Mouse (Mus musculus) kidney, postnatal 0 days (tissue): Measurements from ENCODE around the gene Lsm14a. TPM values are rescaled to one million over a fixed set of nuclear protein-coding genes. Genes with fewer than 3 reads are reported as not detected.

ENCODE experiments used
- ATAC-seq: fragments of 200-750 bp; cut with Nextera tagmentation; replicated peaks from 2 replicates; pipeline ENCODE4 v1.8.0; 2017; ENCODE audit warnings: low read depth, moderate number of reproducible peaks, moderate TSS enrichment, moderate library complexity; ENCODE audit not compliant: low FRiP score
- DNase-seq: peaks from one replicate; pipeline ENCODE4 v3.0.0-alpha.2; 2016; ENCODE audit warnings: low spot score
- H3K27ac ChIP-seq: fragments of 300-500 bp; sonication (generic); 2 replicates; pipeline ENCODE4 v1.5.1; 2014; ENCODE audit warnings: mild to moderate bottlenecking
- H3K27me3 ChIP-seq: fragments of 300-500 bp; sonication (generic); 2 replicates; pipeline ENCODE4 v1.6.1; 2014; ENCODE audit warnings: low read length, mixed read lengths; ENCODE audit not compliant: insufficient read depth
- H3K36me3 ChIP-seq: fragments of 300-500 bp; sonication (generic); 2 replicates; pipeline ENCODE4 v1.6.1; 2014; ENCODE audit warnings: low read length, mixed read lengths; ENCODE audit not compliant: insufficient read depth
- H3K4me1 ChIP-seq: fragments of 300-500 bp; sonication (generic); replicated peaks from 2 replicates; pipeline ENCODE4 v1.6.1; 2014; ENCODE audit warnings: antibody characterized with exemption, low read length, mixed read lengths; ENCODE audit not compliant: insufficient read depth
- H3K4me2 ChIP-seq: fragments of 300-500 bp; sonication (generic); 2 replicates; pipeline ENCODE4 v1.6.1; 2014; ENCODE audit warnings: mild to moderate bottlenecking, low read length, moderate library complexity, mixed read lengths
- H3K4me3 ChIP-seq: fragments of 300-500 bp; sonication (generic); replicated peaks from 2 replicates; pipeline ENCODE4 v1.5.1; 2014; ENCODE audit warnings: low read depth, low read length
- H3K9ac ChIP-seq: fragments of 300-500 bp; sonication (generic); 2 replicates; pipeline ENCODE4 v1.6.1; 2014; ENCODE audit warnings: low read depth, low read length
- H3K9me3 ChIP-seq: fragments of 300-500 bp; sonication (generic); replicated peaks from 2 replicates; pipeline ENCODE4 v1.6.1; 2016; ENCODE audit warnings: low read length, inconsistent platforms, mixed read lengths
- CTCF ChIP-seq: IDR thresholded peaks from 2 replicates; pipeline ENCODE4 v1.5.1; 2016; ENCODE audit warnings: antibody characterized with exemption, low read depth, mild to moderate bottlenecking, moderate library complexity
- WGBS: fragments of 180-500 bp; shearing (Covaris S2); extraction: QIAGEN DNeasy Blood & Tissue Kit; methylation state at CpG from one replicate; pipeline ENCODE4 v1.1.7; 2014; 5-methylcytosine and 5-hydroxymethylcytosine counted together
- polyA plus RNA-seq: library from polyadenylated mRNA; unstranded; fragments of >200 nt; fragmentation: Nextera tagmentation; extraction: Ambion mirVana; gene quantifications from 2 replicates; pipeline ENCODE4 v1.2.1, GENCODE M21; 2015

The Lsm14a gene
- polyA plus RNA-seq, 1 experiment from 2014 or later = 82.0 TPM

GRCm38 (mm10) chr7:34398831-34399230, 5.7 kb upstream of the Lsm14a start:
- Histone ChIP-seq H3K9me3 (no peaks in the 10 kb centered on the region), H3K27me3 (no peaks in the 10 kb centered on the region), H3K4me3 (no peak overlapping the region), H3K4me1 (no peaks in the 10 kb centered on the region), H3K27ac (no peak overlapping the region), H3K9ac (no peak overlapping the region), H3K4me2 (no peak overlapping the region), H3K36me3 (no peaks in the 10 kb centered on the region)
- ATAC-seq (no peak), DNase-seq (no peak)
- TF ChIP-seq CTCF = peak; percentile 31; the same call in 1 of the 2 replicates
- WGBS = 72% methylated on average over 5 of the region's 5 CpGs

GRCm38 (mm10) chr7:34396791-34397190, 3.7 kb upstream of the Lsm14a start:
- ATAC-seq (no peak), DNase-seq (no peak)
- Histone ChIP-seq H3K27me3 (no peaks in the 10 kb centered on the region), H3K9ac (no peak overlapping the region), H3K4me1 (no peaks in the 10 kb centered on the region), H3K36me3 (no peaks in the 10 kb centered on the region), H3K27ac (no peak overlapping the region), H3K9me3 (no peaks in the 10 kb centered on the region), H3K4me3 (no peak overlapping the region), H3K4me2 (no peak overlapping the region)
- 81% methylated on average over 3 of the region's 3 CpGs for WGBS
- TF ChIP-seq CTCF = no peak

GRCm38 (mm10) chr7:34395761-34396160, 2.6 kb upstream of the Lsm14a start:
- Histone ChIP-seq H3K4me1 (no peaks in the 10 kb centered on the region), H3K9me3 (no peaks in the 10 kb centered on the region), H3K36me3 (no peaks in the 10 kb centered on the region), H3K4me3 (no peak overlapping the region), H3K27ac (no peak overlapping the region), H3K9ac (no peak overlapping the region), H3K27me3 (no peaks in the 10 kb centered on the region), H3K4me2 (no peak overlapping the region)
- 63% methylated on average over 6 of the region's 6 CpGs for WGBS
- no peak for ATAC-seq
- no peak for TF ChIP-seq CTCF
- DNase-seq = no peak

- no peak for DNase-seq
Measured at GRCm38 (mm10) chr7:34394636-34395035, 1.5 kb upstream of the Lsm14a start.

GRCm38 (mm10) chr7:34394091-34394490, 976 bp upstream of the Lsm14a start:
- ATAC-seq = no peak
- 65% methylated on average over 2 of the region's 2 CpGs for WGBS

More at GRCm38 (mm10) chr7:34394636-34395035, 1.5 kb upstream of the Lsm14a start:
- no peaks in the 10 kb centered on the region for H3K4me1 ChIP-seq
- H3K27me3 ChIP-seq = no peaks in the 10 kb centered on the region
- H3K27ac ChIP-seq = no peak overlapping the region
- H3K9me3 ChIP-seq = no peaks in the 10 kb centered on the region
- TF ChIP-seq CTCF = no peak
- no peak overlapping the region for H3K4me2 ChIP-seq
- H3K4me3 ChIP-seq = no peak overlapping the region
- no peak for ATAC-seq
- H3K36me3 ChIP-seq = no peaks in the 10 kb centered on the region
- WGBS = 88% methylated on average over 5 of the region's 5 CpGs
- H3K9ac ChIP-seq = no peak overlapping the region

GRCm38 (mm10) chr7:34392335-34392734, 780 bp downstream of the Lsm14a start:
- 0 out of 2 replicates have a peak, but pooled peaks cover 2% of the 10 kb centered on the region for H3K4me1 ChIP-seq
- H3K4me2 ChIP-seq = no peak overlapping the region
- H3K4me3 ChIP-seq = no peak overlapping the region
- TF ChIP-seq CTCF = peak; percentile 40; the same call in 1 of the 2 replicates
- ATAC-seq (no peak), DNase-seq (no peak)
- H3K9me3 ChIP-seq = no peaks in the 10 kb centered on the region
- H3K27ac ChIP-seq = no peak overlapping the region
- WGBS = 69% methylated on average over 4 of the region's 4 CpGs
- H3K27me3 ChIP-seq = no peaks in the 10 kb centered on the region
- no peak overlapping the region for H3K9ac ChIP-seq
- no peaks in the 10 kb centered on the region for H3K36me3 ChIP-seq

More at GRCm38 (mm10) chr7:34394091-34394490, 976 bp upstream of the Lsm14a start:
- no peak for DNase-seq
- no peaks in the 10 kb centered on the region for H3K36me3 ChIP-seq
- H3K27ac ChIP-seq = no peak overlapping the region
- no peaks in the 10 kb centered on the region for H3K9me3 ChIP-seq
- no peaks in the 10 kb centered on the region for H3K4me1 ChIP-seq
- no peaks in the 10 kb centered on the region for H3K27me3 ChIP-seq
- no peak overlapping the region for H3K4me3 ChIP-seq
- TF ChIP-seq CTCF = no peak
- no peak overlapping the region for H3K4me2 ChIP-seq
- H3K9ac ChIP-seq = no peak overlapping the region

- no peak for DNase-seq
- H3K4me1 ChIP-seq = 0 out of 2 replicates have a peak, but pooled peaks cover 8% of the 10 kb centered on the region
- WGBS = 78% methylated on average over 4 of the region's 4 CpGs
Measured at GRCm38 (mm10) chr7:34391711-34392110, 1.4 kb downstream of the Lsm14a start.

More at GRCm38 (mm10) chr7:34391711-34392110, 1.4 kb downstream of the Lsm14a start:
- H3K9me3 ChIP-seq = no peaks in the 10 kb centered on the region
- H3K9ac ChIP-seq = no peak overlapping the region
- H3K4me3 ChIP-seq = no peak overlapping the region
- no peak for TF ChIP-seq CTCF
- no peak for ATAC-seq
- no peaks in the 10 kb centered on the region for H3K27me3 ChIP-seq
- H3K36me3 ChIP-seq = no peaks in the 10 kb centered on the region
- H3K27ac ChIP-seq = no peak overlapping the region
- no peak overlapping the region for H3K4me2 ChIP-seq
